Mouse (Mus musculus): ENCODE measurements around the gene Slc9a3r2.
A peak's percentile ranks its signal among the peaks of the same experiment; 100 is the strongest.

Slc9a3r2 gene

DNA sequence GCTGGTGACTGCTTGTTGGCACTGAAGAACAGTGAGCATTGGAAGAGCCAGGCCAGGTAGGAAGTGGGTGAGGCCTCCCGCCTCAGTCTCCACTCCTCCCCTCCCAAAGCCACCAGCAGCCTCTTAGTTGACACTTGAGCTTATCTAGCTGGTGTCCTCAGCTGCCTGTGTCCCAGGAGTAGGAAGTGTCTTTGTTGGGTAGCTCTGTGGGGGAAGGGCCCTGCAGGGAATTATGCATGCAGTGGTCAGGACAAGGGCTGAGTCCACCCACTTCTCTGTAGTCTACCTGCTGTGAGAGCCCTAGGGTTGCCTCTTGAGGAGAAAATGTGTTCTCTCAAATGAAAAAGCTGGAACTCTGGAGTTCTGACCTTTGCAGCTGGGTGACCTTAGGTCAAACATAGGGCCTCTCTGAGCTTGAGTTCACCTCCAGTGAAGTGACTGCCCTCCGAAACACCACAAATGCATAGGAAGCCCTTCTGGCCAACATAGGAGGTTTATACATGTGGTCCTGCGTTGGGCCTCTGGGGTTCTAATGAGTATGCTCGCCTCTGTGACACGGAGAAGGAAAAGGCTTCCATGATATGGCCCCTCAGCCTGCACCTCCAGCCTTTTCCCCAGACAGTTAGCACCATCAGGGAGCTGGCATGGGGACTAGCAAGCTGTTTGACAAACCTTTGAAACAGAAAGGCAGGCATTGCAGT is 13.2 kb downstream of the Slc9a3r2 start:
- H3K4me1 ChIP-seq (replicated peaks; ENCODE audit: low read depth, low read length), result peaks cover 86% of the 10 kb centered on the region
- no peaks in the 10 kb centered on the region for H3K27me3 ChIP-seq (ENCODE audit: insufficient read depth, low read length)
- TF ChIP-seq NANOG (IDR thresholded peaks at IDR 0.05; ENCODE audit: borderline replicate concordance, low read length) (no peak), CTCF (conservative IDR thresholded peaks at IDR 0.05; ENCODE audit: low read length) (no peak), POU5F1 (IDR thresholded peaks at IDR 0.05; ENCODE audit: borderline replicate concordance, low read length) (no peak)
- H3K36me3 ChIP-seq (ENCODE audit: insufficient read depth, low read length), result peaks cover 60% of the 10 kb centered on the region
- peak overlapping the region; percentile 21 for H3K4me3 ChIP-seq (replicated peaks; ENCODE audit: low read length)
- no peaks in the 10 kb centered on the region for H3K9me3 ChIP-seq (ENCODE audit: low read length)

DNA sequence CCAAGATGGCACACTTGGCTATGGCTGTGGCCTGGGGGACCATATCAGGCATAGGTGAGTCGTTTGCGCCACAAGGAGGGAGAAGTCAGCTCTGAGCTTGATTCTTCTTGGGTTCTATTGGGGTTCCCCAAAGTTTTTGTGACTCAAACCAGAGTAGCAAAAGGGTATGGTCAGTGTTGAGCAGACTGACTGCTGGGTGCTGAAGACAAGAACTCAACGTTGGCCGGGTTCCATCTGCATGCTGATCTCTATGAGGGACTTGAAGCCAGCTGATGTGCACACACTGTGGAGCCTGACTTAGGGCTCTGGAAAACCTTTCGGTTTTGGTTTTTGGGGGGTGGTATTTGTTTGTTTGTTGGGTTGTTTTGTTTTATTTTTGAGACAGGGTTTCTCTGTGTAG is 14.4 kb downstream of the Slc9a3r2 start:
- Histone ChIP-seq H3K36me3 (ENCODE audit: insufficient read depth, low read length) (peaks cover 61% of the 10 kb centered on the region), H3K9me3 (ENCODE audit: low read length) (no peaks in the 10 kb centered on the region), H3K4me3 (replicated peaks; ENCODE audit: low read length) (no peak overlapping the region), H3K4me1 (replicated peaks; ENCODE audit: low read depth, low read length) (peaks cover 83% of the 10 kb centered on the region), H3K27me3 (ENCODE audit: insufficient read depth, low read length) (no peaks in the 10 kb centered on the region)
- TF ChIP-seq CTCF (conservative IDR thresholded peaks at IDR 0.05; ENCODE audit: low read length), result no peak
- no peak for TF ChIP-seq POU5F1 (IDR thresholded peaks at IDR 0.05; ENCODE audit: borderline replicate concordance, low read length)
- no peak for TF ChIP-seq NANOG (IDR thresholded peaks at IDR 0.05; ENCODE audit: borderline replicate concordance, low read length)

DNA sequence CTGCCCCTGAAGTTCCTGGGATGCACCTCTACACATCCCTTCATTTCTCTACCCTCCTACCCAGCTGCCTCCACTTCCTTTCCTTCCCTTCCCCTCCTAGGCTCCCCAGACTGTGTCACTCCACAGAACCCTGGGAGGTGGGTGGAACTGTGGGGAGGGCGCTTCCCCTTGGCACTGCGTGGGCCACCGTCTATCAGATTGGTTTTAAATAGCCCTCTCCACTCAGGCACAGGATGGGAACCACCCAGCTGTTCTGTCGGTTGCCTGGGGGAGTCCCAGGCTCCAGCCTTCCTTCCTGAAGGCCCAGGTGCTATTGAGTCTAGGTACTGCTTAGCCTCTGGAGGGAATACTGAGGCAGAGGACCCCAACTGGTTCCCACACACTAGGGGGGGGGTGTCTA is 15.1 kb downstream of the Slc9a3r2 start:
- no peak overlapping the region; the same call in 1 of the 2 replicates for H3K4me3 ChIP-seq (replicated peaks; ENCODE audit: low read length)
- no peaks in the 10 kb centered on the region for H3K27me3 ChIP-seq (ENCODE audit: insufficient read depth, low read length)
- TF ChIP-seq POU5F1 (IDR thresholded peaks at IDR 0.05; ENCODE audit: borderline replicate concordance, low read length) (no peak), NANOG (IDR thresholded peaks at IDR 0.05; ENCODE audit: borderline replicate concordance, low read length) (no peak), CTCF (conservative IDR thresholded peaks at IDR 0.05; ENCODE audit: low read length) (no peak)
- H3K36me3 ChIP-seq (ENCODE audit: insufficient read depth, low read length), result peaks cover 66% of the 10 kb centered on the region
- H3K4me1 ChIP-seq (replicated peaks; ENCODE audit: low read depth, low read length), result peaks cover 78% of the 10 kb centered on the region
- no peaks in the 10 kb centered on the region for H3K9me3 ChIP-seq (ENCODE audit: low read length)

DNA sequence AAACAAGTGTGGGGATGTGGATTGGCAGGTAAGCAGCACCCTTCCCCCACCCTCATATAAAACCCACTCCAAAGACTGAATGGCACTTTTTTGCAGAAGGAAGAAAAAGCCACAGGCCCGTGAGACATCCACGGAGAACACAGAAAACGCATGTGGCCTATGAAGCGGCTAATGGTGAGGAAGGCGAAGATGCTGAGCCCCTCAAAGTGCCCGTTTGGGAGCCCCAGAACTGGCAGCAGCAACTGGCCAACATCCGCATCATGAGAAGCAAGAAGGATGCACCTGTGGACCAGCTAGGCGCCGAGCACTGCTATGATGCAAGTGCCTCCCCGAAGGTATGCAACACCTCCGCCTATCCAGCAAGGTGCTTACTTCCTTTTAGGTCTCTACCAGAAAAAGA is 16.3 kb downstream of the Slc9a3r2 start:
- peaks cover 66% of the 10 kb centered on the region for H3K36me3 ChIP-seq (ENCODE audit: insufficient read depth, low read length)
- TF ChIP-seq CTCF (conservative IDR thresholded peaks at IDR 0.05; ENCODE audit: low read length) (no peak), NANOG (IDR thresholded peaks at IDR 0.05; ENCODE audit: borderline replicate concordance, low read length) (no peak), POU5F1 (IDR thresholded peaks at IDR 0.05; ENCODE audit: borderline replicate concordance, low read length) (no peak)
- H3K27me3 ChIP-seq (ENCODE audit: insufficient read depth, low read length), result no peaks in the 10 kb centered on the region
- H3K4me3 ChIP-seq (replicated peaks; ENCODE audit: low read length), result 0 out of 2 replicates have a peak overlapping the region, but pooled peaks have one; percentile 88
- H3K9me3 ChIP-seq (ENCODE audit: low read length), result no peaks in the 10 kb centered on the region
- peaks cover 71% of the 10 kb centered on the region for H3K4me1 ChIP-seq (replicated peaks; ENCODE audit: low read depth, low read length)

DNA sequence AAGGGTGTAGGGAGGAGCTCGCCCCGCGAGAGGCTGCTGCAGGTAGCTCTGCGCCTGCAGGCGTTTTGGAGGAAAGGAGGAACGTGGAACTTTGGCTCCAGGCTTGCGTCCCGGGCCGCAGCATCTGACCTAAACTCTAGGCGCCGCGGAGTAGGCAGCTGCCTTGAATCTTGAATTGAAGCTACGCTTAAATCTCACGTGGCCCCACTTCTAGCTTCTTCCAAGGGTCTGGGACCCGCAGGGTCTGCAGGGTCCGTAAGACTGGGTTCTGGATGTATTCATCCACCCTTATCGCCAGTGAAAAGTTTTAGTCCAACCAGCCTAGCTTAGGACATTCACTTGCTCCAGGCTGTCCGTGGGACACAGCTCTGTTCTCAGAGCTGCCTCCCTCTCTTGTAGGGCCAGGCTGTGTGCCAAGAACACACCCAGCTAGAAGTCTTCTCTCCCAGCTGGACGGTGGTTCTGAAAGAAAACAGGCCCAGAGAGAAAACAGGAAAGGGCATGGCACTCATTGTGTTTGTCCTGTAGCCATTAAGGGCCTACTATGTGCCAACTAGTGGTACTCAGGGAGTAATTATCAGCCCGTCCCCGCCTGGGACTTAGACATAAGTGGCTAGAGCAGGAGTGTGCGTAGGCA is 17.2 kb downstream of the Slc9a3r2 start:
- TF ChIP-seq CTCF (conservative IDR thresholded peaks at IDR 0.05; ENCODE audit: low read length) (no peak), POU5F1 (IDR thresholded peaks at IDR 0.05; ENCODE audit: borderline replicate concordance, low read length) (no peak), NANOG (IDR thresholded peaks at IDR 0.05; ENCODE audit: borderline replicate concordance, low read length) (no peak)
- peaks cover 62% of the 10 kb centered on the region for H3K4me1 ChIP-seq (replicated peaks; ENCODE audit: low read depth, low read length)
- peaks cover 66% of the 10 kb centered on the region for H3K36me3 ChIP-seq (ENCODE audit: insufficient read depth, low read length)
- peak overlapping the region; percentile 88 for H3K4me3 ChIP-seq (replicated peaks; ENCODE audit: low read length)
- no peaks in the 10 kb centered on the region for H3K27me3 ChIP-seq (ENCODE audit: insufficient read depth, low read length)
- H3K9me3 ChIP-seq (ENCODE audit: low read length), result no peaks in the 10 kb centered on the region

DNA sequence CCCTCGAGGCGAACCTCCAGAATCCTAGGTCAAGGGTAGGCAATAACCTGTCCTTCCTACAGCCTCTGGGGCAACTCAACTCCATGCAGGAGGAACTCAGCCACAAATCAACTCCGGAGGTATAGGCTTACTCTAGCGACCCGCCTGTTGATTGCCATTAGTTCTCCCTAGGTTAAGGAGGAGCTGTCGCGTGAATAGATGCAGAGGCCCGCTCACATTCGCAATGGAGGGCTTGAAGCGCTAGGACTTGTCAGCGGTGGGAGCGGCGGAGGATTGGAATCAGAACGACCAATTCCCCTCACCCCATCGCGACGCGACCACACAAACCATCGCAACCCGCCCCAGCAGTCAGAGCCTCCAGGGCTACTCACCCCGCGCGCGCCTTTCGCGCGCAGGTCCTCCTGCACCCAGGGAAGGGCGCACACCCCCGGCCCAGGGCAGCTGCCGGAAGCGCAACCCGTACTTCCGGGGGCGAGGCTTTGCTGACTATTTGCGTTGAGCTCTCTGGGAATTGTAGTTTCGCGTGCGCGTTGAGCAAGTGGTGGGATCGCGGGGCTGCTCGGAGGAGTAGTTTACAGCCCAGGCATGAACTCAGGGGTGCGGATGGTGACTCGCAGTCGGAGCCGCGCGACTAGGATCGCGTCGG is 17.8 kb downstream of the Slc9a3r2 start, which contains the start of the genes Tsc2 and Nthl1:
TSS of gene Tsc2 (minus strand) at position 464 of the 646 bp plus-strand sequence.
TSS of gene Nthl1 (plus strand) at position 514 of the 646 bp plus-strand sequence.
- no peaks in the 10 kb centered on the region for H3K27me3 ChIP-seq (ENCODE audit: insufficient read depth, low read length)
- TF ChIP-seq CTCF (conservative IDR thresholded peaks at IDR 0.05; ENCODE audit: low read length), result no peak
- TF ChIP-seq NANOG (IDR thresholded peaks at IDR 0.05; ENCODE audit: borderline replicate concordance, low read length), result no peak
- TF ChIP-seq POU5F1 (IDR thresholded peaks at IDR 0.05; ENCODE audit: borderline replicate concordance, low read length), result no peak

DNA sequence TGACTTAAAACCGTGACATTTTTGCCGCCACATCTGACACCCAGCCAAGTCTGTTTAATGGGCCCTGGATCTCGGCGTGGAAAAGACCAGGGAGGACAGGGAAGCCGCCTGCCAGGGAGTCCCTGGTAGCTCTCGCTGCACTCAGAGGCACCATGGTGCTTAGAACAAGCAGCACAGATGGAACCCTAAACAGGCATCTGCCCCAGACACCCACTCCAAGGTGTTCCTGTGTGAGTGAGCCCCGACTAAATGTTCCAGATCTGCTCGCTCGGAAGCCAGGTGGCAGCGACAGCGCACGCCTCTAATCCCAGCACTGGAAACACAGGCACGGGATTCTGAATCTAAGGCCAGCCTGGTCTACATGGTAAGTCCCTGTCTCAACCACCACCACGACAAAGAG is 20.1 kb downstream of the Slc9a3r2 start:
- peaks cover 72% of the 10 kb centered on the region for H3K36me3 ChIP-seq (ENCODE audit: insufficient read depth, low read length)
- no peaks in the 10 kb centered on the region for H3K27me3 ChIP-seq (ENCODE audit: insufficient read depth, low read length)
- TF ChIP-seq CTCF (conservative IDR thresholded peaks at IDR 0.05; ENCODE audit: low read length) (no peak), POU5F1 (IDR thresholded peaks at IDR 0.05; ENCODE audit: borderline replicate concordance, low read length) (no peak), NANOG (IDR thresholded peaks at IDR 0.05; ENCODE audit: borderline replicate concordance, low read length) (no peak)
- peaks cover 34% of the 10 kb centered on the region for H3K4me1 ChIP-seq (replicated peaks; ENCODE audit: low read depth, low read length)
- H3K4me3 ChIP-seq (replicated peaks; ENCODE audit: low read length), result no peak overlapping the region
- H3K9me3 ChIP-seq (ENCODE audit: low read length), result no peaks in the 10 kb centered on the region

More for the DNA sequence above, 17.8 kb downstream of the Slc9a3r2 start, which contains the start of the genes Tsc2 and Nthl1:
- H3K36me3 ChIP-seq (ENCODE audit: insufficient read depth, low read length), result peaks cover 66% of the 10 kb centered on the region
- H3K4me3 ChIP-seq (replicated peaks; ENCODE audit: low read length), result peak within 1 kb of the TSS; percentile 88
- no peaks in the 10 kb centered on the region for H3K9me3 ChIP-seq (ENCODE audit: low read length)
- peaks cover 55% of the 10 kb centered on the region for H3K4me1 ChIP-seq (replicated peaks; ENCODE audit: low read depth, low read length)

DNA sequence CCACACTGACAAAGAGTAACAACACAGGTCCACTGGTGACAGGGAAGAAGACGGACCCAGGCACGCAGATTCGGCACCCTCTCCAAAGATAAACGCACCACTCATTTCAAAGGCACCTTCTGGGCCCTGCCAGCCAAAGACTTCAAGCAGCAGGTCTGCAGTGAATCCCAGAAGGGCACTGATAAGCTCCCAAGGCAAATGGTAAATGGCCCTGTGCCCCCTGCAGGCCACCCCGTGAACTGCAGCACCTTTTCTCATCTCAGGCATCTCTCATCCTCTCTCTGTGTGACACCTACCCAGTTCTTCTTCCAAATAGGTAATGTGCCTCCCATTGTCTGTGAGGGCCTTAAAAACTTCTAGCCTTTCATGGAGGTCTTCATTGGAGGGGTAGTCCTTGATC is 21.5 kb downstream of the Slc9a3r2 start:
- peak; percentile 96 for TF ChIP-seq CTCF (conservative IDR thresholded peaks at IDR 0.05; ENCODE audit: low read length)
- TF ChIP-seq POU5F1 (IDR thresholded peaks at IDR 0.05; ENCODE audit: borderline replicate concordance, low read length), result no peak
- TF ChIP-seq NANOG (IDR thresholded peaks at IDR 0.05; ENCODE audit: borderline replicate concordance, low read length), result no peak

More for the DNA sequence above, 21.5 kb downstream of the Slc9a3r2 start:
- Histone ChIP-seq H3K4me1 (replicated peaks; ENCODE audit: low read depth, low read length) (peaks cover 21% of the 10 kb centered on the region), H3K36me3 (ENCODE audit: insufficient read depth, low read length) (peaks cover 75% of the 10 kb centered on the region), H3K4me3 (replicated peaks; ENCODE audit: low read length) (no peak overlapping the region), H3K27me3 (ENCODE audit: insufficient read depth, low read length) (no peaks in the 10 kb centered on the region), H3K9me3 (ENCODE audit: low read length) (no peaks in the 10 kb centered on the region)

Data from E14TG2a.4 (cell line).